Comparison of ENCODE assay signal across 8 mouse cellular contexts in the genomic region with DNA sequence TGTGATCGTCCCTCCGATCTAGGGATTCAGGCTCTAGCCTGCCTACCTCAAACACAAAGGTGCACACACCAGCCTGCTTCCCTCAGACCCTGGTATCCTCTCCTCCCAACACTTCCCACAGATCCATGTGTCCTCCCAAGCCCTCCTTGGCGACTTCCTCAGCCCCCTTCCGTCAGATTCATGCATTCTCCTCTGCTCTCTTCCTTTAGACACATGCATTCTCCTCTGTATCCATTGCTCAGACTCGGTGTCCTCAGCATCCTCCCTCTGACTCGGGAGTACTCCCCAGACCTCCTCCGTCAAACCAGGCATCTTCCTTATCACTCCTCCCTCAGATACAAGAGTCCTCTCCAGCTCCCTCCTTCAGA. TPM values are rescaled to one million over a fixed set of nuclear protein-coding genes. Genes with fewer than 3 reads are reported as not detected.
DNase-seq lines count a peak whose midpoint lies in the region; ATAC-seq and TF ChIP-seq lines count a peak whose summit lies in the region.

No protein-coding gene starts in this region.

- peaks cover 7% of the 10 kb centered on the region for H3K4me1 ChIP-seq in heart, adult 2 months (ENCODE audit: control insufficient read depth, insufficient read depth, low read length)
- peaks cover 10 to 62% of the 10 kb centered on the region in 2 experiments; a peak in 3 of 4 replicates for H3K4me1 ChIP-seq in CH12.LX (ENCODE audit: control insufficient read depth in 1 of 2, insufficient read depth in 2 of 2)
- H3K4me1 ChIP-seq in forebrain, embryonic 15.5 days: peaks cover 39% of the 10 kb centered on the region
- H3K4me1 ChIP-seq in liver, embryonic 14.5 days (replicated peaks; ENCODE audit: control insufficient read depth in 2 of 2, insufficient read depth in 2 of 2, low read length in 1 of 2): peaks cover 0 to 14% of the 10 kb centered on the region in 2 experiments; a peak in 2 of 4 replicates

- in situ Hi-C loops in CH12.LX (cut with MboI; ENCODE audit: low pct_ligation_motif_present, low pct_unique_long_range_greater_than_20kb, low sequenced_read_pairs): no loop called here

- TF ChIP-seq RAD21 in CH12.LX (IDR thresholded peaks at IDR 0.05; ENCODE audit: low read depth, low read length): no peak

- peak overlapping the region; percentile 85 for H3K4me3 ChIP-seq in heart, adult 2 months
- peak overlapping the region; percentile 87 to 100 (median 95) for H3K4me3 ChIP-seq in CH12.LX (replicated peaks in 1 of 3; ENCODE audit: low read depth in 2 of 3, low read length in 2 of 3, poor library complexity in 1 of 3)
- peak overlapping the region; percentile 60 for H3K4me3 ChIP-seq in forebrain, embryonic 15.5 days
- peak overlapping the region; percentile 87 to 97 for H3K4me3 ChIP-seq in liver, embryonic 14.5 days (ENCODE audit: insufficient read depth in 1 of 2, low read depth in 2 of 2, low read length in 2 of 2)

- no peak for TF ChIP-seq POLR2A in heart, adult 2 months (IDR thresholded peaks at IDR 0.05; ENCODE audit: insufficient read depth, low read depth, low read length)
- no peak for TF ChIP-seq POLR2A in CH12.LX (IDR thresholded peaks at IDR 0.05; ENCODE audit: low read depth, low read length)

- dilution Hi-C loops in CH12.LX (cut with MboI; ENCODE audit: extremely low pct_ligation_motif_present, extremely low pct_unique_long_range_greater_than_20kb, low sequenced_read_pairs): no loop called here

- 0% methylated on average over 7 of the region's 7 CpGs for WGBS in heart, adult 2 months
- whole genome bisulfite sequencing in forebrain, embryonic 15.5 days: 3% methylated on average over 7 of the region's 7 CpGs
- WGBS in liver, embryonic 14.5 days (ENCODE audit: insufficient replicate concordance): under 1% methylated on average over 7 of the region's 7 CpGs

- intact Hi-C loops in heart, adult 2 months (cut with DNase I): loop anchor here (1.0 to 2.0 kb wide), 2 partner anchors 25 to 27 kb away; a partner anchor contains a TSS
- intact Hi-C loops in heart, postnatal 25 days (cut with DNase I): loop anchor here (2.0 to 5.0 kb wide), 2 partner anchors 27 to 37 kb away; a partner anchor contains a TSS

- H3K9ac ChIP-seq in heart, adult 2 months (ENCODE audit: low read depth, low read length): peak overlapping the region; percentile 30
- peak overlapping the region; percentile 97 for H3K9ac ChIP-seq in CH12.LX (ENCODE audit: insufficient read depth, low read depth)
- peak overlapping the region; percentile 71 for H3K9ac ChIP-seq in forebrain, embryonic 15.5 days (replicated peaks)
- H3K9ac ChIP-seq in liver, embryonic 14.5 days (replicated peaks): peak overlapping the region; percentile 89

- H3K79me2 ChIP-seq in heart, adult 2 months (replicated peaks; ENCODE audit: control insufficient read depth, insufficient read depth, low read length): peaks cover 4% of the 10 kb centered on the region; the same call in 1 of the 2 replicates
- peaks cover 36% of the 10 kb centered on the region for H3K79me2 ChIP-seq in CH12.LX (replicated peaks; ENCODE audit: control insufficient read depth, extremely low read depth, insufficient read depth, poor library complexity, severe bottlenecking)

- H3K4me2 ChIP-seq in CH12.LX (ENCODE audit: insufficient read depth, low read depth, poor library complexity, severe bottlenecking): peak overlapping the region; percentile 80
- H3K4me2 ChIP-seq in forebrain, embryonic 15.5 days (replicated peaks): peak overlapping the region; percentile 88
- peak overlapping the region; percentile 88 for H3K4me2 ChIP-seq in liver, embryonic 14.5 days (ENCODE audit: low read depth)

- no peak for TF ChIP-seq EP300 in heart, adult 2 months (IDR thresholded peaks at IDR 0.05; ENCODE audit: insufficient read depth, low read depth, low read length)
- no peak for TF ChIP-seq EP300 in CH12.LX (IDR thresholded peaks at IDR 0.05; ENCODE audit: low read length)
- TF ChIP-seq EP300 in liver, embryonic 14.5 days (IDR thresholded peaks at IDR 0.05; ENCODE audit: low read depth): no peak

- H3K27me3 ChIP-seq in heart, adult 2 months (ENCODE audit: control insufficient read depth, insufficient read depth, low read length): no peaks in the 10 kb centered on the region
- no peaks in the 10 kb centered on the region for H3K27me3 ChIP-seq in CH12.LX (replicated peaks)
- H3K27me3 ChIP-seq in forebrain, embryonic 15.5 days: no peaks in the 10 kb centered on the region
- no peaks in the 10 kb centered on the region for H3K27me3 ChIP-seq in liver, embryonic 14.5 days (ENCODE audit: control insufficient read depth, insufficient read depth, low read length)

- no peak for TF ChIP-seq CTCF in heart, adult 2 months (IDR thresholded peaks at IDR 0.05)
- no peak for TF ChIP-seq CTCF in CH12.LX (conservative IDR thresholded peaks at IDR 0.05 in 1 of 2, IDR thresholded peaks at IDR 0.05 in 1 of 2; ENCODE audit: low read depth in 2 of 2, low read length in 2 of 2)
- no peak for TF ChIP-seq CTCF in liver, embryonic 14.5 days (IDR thresholded peaks at IDR 0.05; ENCODE audit: low read depth)

- peak overlapping the region; percentile 78 for H3K27ac ChIP-seq in heart, adult 2 months
- H3K27ac ChIP-seq in CH12.LX (ENCODE audit: insufficient read depth, low read depth): peak overlapping the region; percentile 58
- peak overlapping the region; percentile 90 for H3K27ac ChIP-seq in forebrain, embryonic 15.5 days (replicated peaks)
- H3K27ac ChIP-seq in liver, embryonic 14.5 days: peak overlapping the region; percentile 79

- H3K9me3 ChIP-seq in CH12.LX (replicated peaks; ENCODE audit: low read length): no peaks in the 10 kb centered on the region
- H3K9me3 ChIP-seq in forebrain, embryonic 15.5 days: no peaks in the 10 kb centered on the region
- no peaks in the 10 kb centered on the region for H3K9me3 ChIP-seq in liver, embryonic 14.5 days (ENCODE audit: control insufficient read depth, low read length)

- no peaks in the 10 kb centered on the region for H3K36me3 ChIP-seq in heart, adult 2 months (ENCODE audit: control insufficient read depth, insufficient read depth, low read length)
- peaks cover 33 to 58% of the 10 kb centered on the region in 2 experiments for H3K36me3 ChIP-seq in CH12.LX (replicated peaks in 1 of 2; ENCODE audit: control insufficient read depth in 1 of 2, insufficient read depth in 1 of 2, low read length in 1 of 2)
- peaks cover 15% of the 10 kb centered on the region for H3K36me3 ChIP-seq in forebrain, embryonic 15.5 days
- peaks cover 5% of the 10 kb centered on the region for H3K36me3 ChIP-seq in liver, embryonic 14.5 days (replicated peaks; ENCODE audit: control insufficient read depth, insufficient read depth, low read depth)

- DNase-seq in heart, adult 2 months: no peak
- no peak for DNase-seq in heart, postnatal 25 days (ENCODE audit: low spot score)
- no peak for DNase-seq in CH12.LX (ENCODE audit: extremely low read depth)
- DNase-seq in liver, embryonic 14.5 days (ENCODE audit: low read depth in 3 of 3, low spot score in 3 of 3): no peak
- no peak for DNase-seq in right cerebral cortex, adult 2 months (ENCODE audit: low spot score in 2 of 2)
- DNase-seq in gastrocnemius, adult 18-20 months (ENCODE audit: low spot score): no peak
- DNase-seq in retina, embryonic 14.5 days (ENCODE audit: low spot score): no peak

- ATAC-seq in forebrain, embryonic 15.5 days (replicated peaks): 0 out of 2 replicates have a peak, but pooled peaks have one; percentile 4
- ATAC-seq in liver, embryonic 14.5 days (ENCODE audit: insufficient read depth): no peak

RNA-seq across cellular contexts. Expression of a gene that starts 0.8 kb away (rescaled TPM):
- 100 to 1,000 TPM in 1 of 2 experiments, 10 to 100 TPM in 1; 96.9 to 115 TPM for total RNA-seq in heart, adult 2 months (2021)
- 111 and 135 TPM in 2 replicates for polyA plus RNA-seq in heart, adult 2 months (2012; rRNA removed)
- total RNA-seq in heart, postnatal 25 days (2021): 10 to 100 TPM; 93.1 to 98.1 TPM
- 13.2 and 27.2 TPM in 2 replicates for total RNA-seq in CH12.LX (2012; rRNA removed)
- 11.9 and 14.0 TPM in 2 replicates for total RNA-seq in CH12.LX (2014; rRNA removed)
- 20.9 and 23.9 TPM in 2 replicates for polyA plus RNA-seq in CH12.LX (2012; ENCODE audit: insufficient read length, low read depth)
- 19.4 and 19.6 TPM in 2 replicates for polyA plus RNA-seq in forebrain, embryonic 15.5 days (2015; fragmentation: Nextera tagmentation; extraction: Ambion mirVana)
- polyA plus RNA-seq in liver, embryonic 14.5 days (2012; rRNA removed): 3.2 and 3.6 TPM in 2 replicates
- polyA plus RNA-seq in liver, embryonic 14.5 days (2014; fragmentation: Nextera tagmentation; extraction: Ambion mirVana): 2.8 and 3.1 TPM in 2 replicates
- 100 to 1,000 TPM; 321 to 326 TPM for total RNA-seq in gastrocnemius, adult 18-20 months (2021)

RNA-seq across cellular contexts. Expression of a gene that starts 4.1 kb away (rescaled TPM):
- 10 to 100 TPM; 26.5 to 26.9 TPM for total RNA-seq in heart, adult 2 months (2021)
- 32.7 and 33.5 TPM in 2 replicates for polyA plus RNA-seq in heart, adult 2 months (2012; rRNA removed)
- total RNA-seq in heart, postnatal 25 days (2021): 10 to 100 TPM; 28.5 to 29.3 TPM
- total RNA-seq in CH12.LX (2012; rRNA removed): 224 and 253 TPM in 2 replicates
- 229 and 267 TPM in 2 replicates for total RNA-seq in CH12.LX (2014; rRNA removed)
- 253 and 277 TPM in 2 replicates for polyA plus RNA-seq in CH12.LX (2012; ENCODE audit: insufficient read length, low read depth)
- 142 and 144 TPM in 2 replicates for polyA plus RNA-seq in forebrain, embryonic 15.5 days (2015; fragmentation: Nextera tagmentation; extraction: Ambion mirVana)
- polyA plus RNA-seq in liver, embryonic 14.5 days (2012; rRNA removed): 65.7 and 69.5 TPM in 2 replicates
- polyA plus RNA-seq in liver, embryonic 14.5 days (2014; fragmentation: Nextera tagmentation; extraction: Ambion mirVana): 67.5 and 82.7 TPM in 2 replicates
- total RNA-seq in gastrocnemius, adult 18-20 months (2021): 10 to 100 TPM; 26.6 to 27.9 TPM

RNA-seq across cellular contexts. Expression of a gene that starts 13.2 kb away (rescaled TPM):
- not detected for total RNA-seq in heart, adult 2 months (2021)
- polyA plus RNA-seq in heart, adult 2 months (2012; rRNA removed): 0.84 TPM in 1 of 2 replicates, not detected in the other
- total RNA-seq in heart, postnatal 25 days (2021): not detected
- total RNA-seq in CH12.LX (2012; rRNA removed): not detected in 2 replicates
- total RNA-seq in CH12.LX (2014; rRNA removed): not detected in 2 replicates
- not detected in 2 replicates for polyA plus RNA-seq in CH12.LX (2012; ENCODE audit: insufficient read length, low read depth)
- 0.68 and 1.4 TPM in 2 replicates for polyA plus RNA-seq in forebrain, embryonic 15.5 days (2015; fragmentation: Nextera tagmentation; extraction: Ambion mirVana)
- not detected in 2 replicates for polyA plus RNA-seq in liver, embryonic 14.5 days (2012; rRNA removed)
- polyA plus RNA-seq in liver, embryonic 14.5 days (2014; fragmentation: Nextera tagmentation; extraction: Ambion mirVana): not detected in 2 replicates
- under 1 TPM; 0.47 to 0.59 TPM for total RNA-seq in gastrocnemius, adult 18-20 months (2021)

RNA-seq across cellular contexts. Expression of a gene that starts 20.3 kb away (rescaled TPM):
- total RNA-seq in heart, adult 2 months (2021): under 1 TPM; 0.11 to 0.50 TPM
- 0.32 and 0.43 TPM in 2 replicates for polyA plus RNA-seq in heart, adult 2 months (2012; rRNA removed)
- under 1 TPM; 0.14 to 0.39 TPM for total RNA-seq in heart, postnatal 25 days (2021)
- total RNA-seq in CH12.LX (2012; rRNA removed) (0.71 and 1.5 TPM in 2 replicates), CH12.LX (2014; rRNA removed) (0.23 and 0.43 TPM in 2 replicates)
- 0.59 and 0.65 TPM in 2 replicates for polyA plus RNA-seq in CH12.LX (2012; ENCODE audit: insufficient read length, low read depth)
- not detected in 2 replicates for polyA plus RNA-seq in forebrain, embryonic 15.5 days (2015; fragmentation: Nextera tagmentation; extraction: Ambion mirVana)
- polyA plus RNA-seq in liver, embryonic 14.5 days (2012; rRNA removed): 0.04 and 0.20 TPM in 2 replicates
- 0.18 and 0.19 TPM in 2 replicates for polyA plus RNA-seq in liver, embryonic 14.5 days (2014; fragmentation: Nextera tagmentation; extraction: Ambion mirVana)
- total RNA-seq in gastrocnemius, adult 18-20 months (2021): 1 to 10 TPM; 4.3 to 4.7 TPM

RNA-seq across cellular contexts. Expression of a gene that starts 25.9 kb away (rescaled TPM):
- total RNA-seq in heart, adult 2 months (2021): 100 to 1,000 TPM; 213 to 308 TPM
- 505 and 903 TPM in 2 replicates for polyA plus RNA-seq in heart, adult 2 months (2012; rRNA removed)
- 100 to 1,000 TPM; 210 to 232 TPM for total RNA-seq in heart, postnatal 25 days (2021)
- total RNA-seq in CH12.LX (2012; rRNA removed) (142 and 164 TPM in 2 replicates), CH12.LX (2014; rRNA removed) (790 and 1,027 TPM in 2 replicates)
- polyA plus RNA-seq in CH12.LX (2012; ENCODE audit: insufficient read length, low read depth): 31.2 and 60.3 TPM in 2 replicates
- polyA plus RNA-seq in forebrain, embryonic 15.5 days (2015; fragmentation: Nextera tagmentation; extraction: Ambion mirVana): 6,132 and 6,335 TPM in 2 replicates
- 1,846 and 1,956 TPM in 2 replicates for polyA plus RNA-seq in liver, embryonic 14.5 days (2012; rRNA removed)
- 4,811 and 5,161 TPM in 2 replicates for polyA plus RNA-seq in liver, embryonic 14.5 days (2014; fragmentation: Nextera tagmentation; extraction: Ambion mirVana)
- total RNA-seq in gastrocnemius, adult 18-20 months (2021): 100 to 1,000 TPM; 109 to 151 TPM

Comparison
In these comparisons a context has a peak if more than half of its experiments do, and no peak if none do; other contexts are left out.
1. H3K9ac ChIP-seq: peak in every context shown above with its lines; median percentile 97 in CH12.LX; 89 in liver, embryonic 14.5 days; 71 in forebrain, embryonic 15.5 days; 30 in heart, adult 2 months.
2. RNA of a gene that starts 4.1 kb away (total RNA-seq): 224 to 267 TPM in CH12.LX; 28.5 to 29.3 TPM in heart, postnatal 25 days, 26.6 to 27.9 TPM in gastrocnemius, adult 18-20 months and 26.5 to 26.9 TPM in heart, adult 2 months; every median in the first group is over 4 times any median in the second.
3. Peak in every context shown above with its lines, with median percentiles within 50 percentile points of each other: H3K27ac ChIP-seq, H3K4me3 ChIP-seq and H3K4me2 ChIP-seq.